Mouse (Mus musculus) colon, adult 2 months (tissue): Measurements from ENCODE around the gene Evc. TPM values are rescaled to one million over a fixed set of nuclear protein-coding genes. Genes with fewer than 3 reads are reported as not detected.

Experiments
- polyA plus RNA-seq: library from polyadenylated mRNA; depleted of rRNA; stranded (reverse); fragments of >200 nt; gene quantifications from 2 replicates; pipeline ENCODE4 v1.2.3, GENCODE M21; 2012; rRNA removed

The Evc gene
- polyA plus RNA-seq: 6.9 and 7.0 TPM in 2 replicates

DNA sequence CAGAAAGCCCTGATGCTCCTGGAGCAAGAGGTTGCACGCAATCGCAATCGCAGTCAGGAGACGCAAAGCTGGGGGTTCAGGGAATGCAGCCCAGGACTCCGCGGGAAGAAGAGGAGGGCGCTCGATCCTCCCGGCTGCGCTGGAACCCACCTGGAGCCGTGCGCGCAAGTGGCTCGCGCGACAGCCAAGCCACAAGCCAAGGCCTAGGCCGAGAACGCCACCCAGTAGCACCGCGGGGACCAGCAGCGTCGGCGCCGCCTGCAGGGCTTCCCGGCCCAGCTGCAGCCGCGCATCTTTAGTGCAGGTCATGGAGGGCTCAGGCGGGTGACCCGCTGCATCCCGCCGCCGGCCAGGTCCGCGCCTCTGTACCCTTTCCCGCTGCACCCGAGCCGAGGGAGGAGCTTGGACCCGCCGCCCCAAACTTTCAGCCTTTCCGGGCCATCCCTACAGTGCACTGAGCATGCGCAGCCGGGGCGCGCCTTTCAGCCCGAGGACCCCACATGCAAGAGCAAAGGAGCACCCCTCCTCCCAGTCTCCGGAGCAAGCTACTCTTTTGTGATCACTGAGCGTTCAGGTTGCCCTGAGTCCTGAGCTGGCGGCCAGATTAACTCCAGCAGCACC lies at the start of gene Evc:
Gene Evc (minus strand): TSS at position 410 of the 621 bp plus-strand sequence.

DNA sequence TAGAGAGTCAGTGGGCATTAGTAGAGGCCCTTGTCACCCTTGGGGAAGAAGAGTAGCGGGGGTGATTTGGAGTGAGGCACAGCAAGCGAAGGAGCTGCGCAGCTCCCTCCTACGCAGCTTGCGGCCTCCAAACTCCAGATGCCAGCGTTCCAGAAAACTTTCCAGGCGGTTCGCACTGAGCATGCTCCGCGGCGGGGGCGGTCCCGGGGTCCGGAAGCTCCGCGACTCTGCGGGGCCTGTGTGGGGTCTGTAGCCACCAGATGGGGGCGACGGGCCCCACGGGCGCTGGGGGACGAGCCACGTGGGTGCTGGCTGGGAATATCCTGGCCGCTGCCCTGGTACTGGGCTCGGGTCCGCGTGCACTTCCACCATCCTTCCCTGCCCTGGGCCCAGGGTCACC lies 1.6 kb upstream of the Evc start, which contains the start of gene Evc2:
Gene Evc2 (plus strand): TSS at position 212 of the 400 bp plus-strand sequence.

DNA sequence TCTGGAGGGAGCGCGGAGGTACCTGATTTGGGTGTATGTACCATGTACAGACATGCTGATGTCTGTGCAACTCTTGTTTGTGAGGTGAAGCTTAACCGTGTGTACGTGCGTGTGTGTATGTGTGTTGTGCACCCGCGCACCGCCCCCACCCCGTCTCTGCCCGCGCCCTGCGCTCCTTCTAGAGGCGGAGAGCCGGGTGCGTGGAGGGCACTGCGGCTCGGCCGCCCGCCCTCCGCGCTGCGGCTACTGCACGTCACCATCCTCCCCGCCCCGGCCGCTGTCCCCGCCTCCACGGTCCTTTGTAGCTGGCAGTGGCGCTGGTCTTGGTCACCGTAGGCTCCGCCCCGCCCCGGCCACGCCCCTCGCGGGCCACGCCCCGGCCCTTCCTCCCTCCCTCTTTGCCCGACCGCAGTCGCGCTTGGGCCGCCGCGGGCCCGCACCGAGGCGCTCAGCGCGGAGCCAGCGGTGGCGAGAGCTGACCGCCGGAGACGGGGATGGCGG lies 95.0 kb downstream of the Evc start, which contains the start of gene Crmp1:
Gene Crmp1 (plus strand): TSS at position 290 of the 501 bp plus-strand sequence.

Other genes with a start within 250 kb of the Evc start
- gene Crmp1, start 95.0 kb downstream of the Evc start, polyA plus RNA-seq: 3.3 and 3.8 TPM in 2 replicates
- gene Evc2, start 1.6 kb upstream of the Evc start, polyA plus RNA-seq: 6.9 and 7.5 TPM in 2 replicates